Mouse (Mus musculus): ENCODE results near the gene Klk1b1. TPM values are rescaled to one million over a fixed set of nuclear protein-coding genes. Genes with fewer than 3 reads are reported as not detected.

The Klk1b1 gene
- polyA plus RNA-seq (2017; shearing (Covaris generic)) = not detected

GRCm38 (mm10) chr7:43966451-43966850 is at the start of gene Klk1b1:
TSS of gene Klk1b1 (plus strand) at chr7:43966751.

GRCm38 (mm10) chr7:43933440-43933839 is 33.1 kb upstream of the Klk1b1 start, which contains the start of gene Klk15:
TSS of gene Klk15 (plus strand) at chr7:43933740.

GRCm38 (mm10) chr7:43950364-43950763 is 16.2 kb upstream of the Klk1b1 start, which contains the start of gene Klk1b8:
TSS of gene Klk1b8 (plus strand) at chr7:43950664.

GRCm38 (mm10) chr7:43975761-43976160 is 9.2 kb downstream of the Klk1b1 start, which contains the start of gene Klk1b9:
TSS of gene Klk1b9 (plus strand) at chr7:43976061.

GRCm38 (mm10) chr7:43995577-43995976 is 29.0 kb downstream of the Klk1b1 start, which contains the start of gene Klk1b11:
TSS of gene Klk1b11 (plus strand) at chr7:43995877.

GRCm38 (mm10) chr7:44011868-44012267 is 45.3 kb downstream of the Klk1b1 start, which contains the start of gene Klk1b26:
TSS of gene Klk1b26 (plus strand) at chr7:44012168.

Other genes starting within 250 kb of the Klk1b1 start
- gene Klk12, start 197.9 kb upstream of the Klk1b1 start, polyA plus RNA-seq (2017; shearing (Covaris generic)) = not detected
- 0.16 TPM for gene Klk11, start 192.1 kb upstream of the Klk1b1 start, polyA plus RNA-seq (2017; shearing (Covaris generic))
- 0.17 TPM for gene Klk10, start 185.7 kb upstream of the Klk1b1 start, polyA plus RNA-seq (2017; shearing (Covaris generic))
- 0.39 TPM for gene Klk9, start 174.9 kb upstream of the Klk1b1 start, polyA plus RNA-seq (2017; shearing (Covaris generic))
- 101 TPM for gene Klk8, start 169.2 kb upstream of the Klk1b1 start, polyA plus RNA-seq (2017; shearing (Covaris generic))
- gene Klk7, start 155.5 kb upstream of the Klk1b1 start, polyA plus RNA-seq (2017; shearing (Covaris generic)) = 0.10 TPM
- not detected for gene Klk6, start 142.3 kb upstream of the Klk1b1 start, polyA plus RNA-seq (2017; shearing (Covaris generic))
- not detected for gene Klk5, start 124.8 kb upstream of the Klk1b1 start, polyA plus RNA-seq (2017; shearing (Covaris generic))
- gene Klk4, start 85.6 kb upstream of the Klk1b1 start, polyA plus RNA-seq (2017; shearing (Covaris generic)) = not detected
- gene Klk15, start 33.0 kb upstream of the Klk1b1 start, polyA plus RNA-seq (2017; shearing (Covaris generic)) = not detected
- gene Klk1b8, start 16.1 kb upstream of the Klk1b1 start, polyA plus RNA-seq (2017; shearing (Covaris generic)) = not detected
- 0.55 TPM for gene Klk1b9, start 9.3 kb downstream of the Klk1b1 start, polyA plus RNA-seq (2017; shearing (Covaris generic))
- gene Klk1b11, start 29.1 kb downstream of the Klk1b1 start, polyA plus RNA-seq (2017; shearing (Covaris generic)) = not detected
- gene Klk1b26, start 45.4 kb downstream of the Klk1b1 start, polyA plus RNA-seq (2017; shearing (Covaris generic)) = not detected
- gene Klk1b27, start 85.5 kb downstream of the Klk1b1 start, polyA plus RNA-seq (2017; shearing (Covaris generic)) = 1.2 TPM
- gene Klk1b21, start 135.6 kb downstream of the Klk1b1 start, polyA plus RNA-seq (2017; shearing (Covaris generic)) = not detected
- not detected for gene Klk1b22, start 145.9 kb downstream of the Klk1b1 start, polyA plus RNA-seq (2017; shearing (Covaris generic))
- gene Klk1b16, start 170.0 kb downstream of the Klk1b1 start, polyA plus RNA-seq (2017; shearing (Covaris generic)) = not detected
- not detected for gene Klk1b24, start 221.5 kb downstream of the Klk1b1 start, polyA plus RNA-seq (2017; shearing (Covaris generic))
- gene Klk1b3, start 231.4 kb downstream of the Klk1b1 start, polyA plus RNA-seq (2017; shearing (Covaris generic)) = not detected
- gene Klk1b4, start 240.7 kb downstream of the Klk1b1 start, polyA plus RNA-seq (2017; shearing (Covaris generic)) = not detected
- gene Klk1b5, start 249.2 kb downstream of the Klk1b1 start, polyA plus RNA-seq (2017; shearing (Covaris generic)) = not detected

Data from CD4-positive, CD25-positive, alpha-beta regulatory T cell (primary cell).